Mouse (Mus musculus) NIH3T3 (cell line): ENCODE measurements around the gene Tnfsf12.
"Not testable (repeated sequence)": the region's sequence is repeated elsewhere in the genome, so short reads cannot be mapped to it uniquely, and the experiment has no call there.

Experiments used
- DNase-seq: peaks from one replicate; pipeline ENCODE4 v3.0.0-alpha.2; 2012; ENCODE audit warnings: low read depth

Gene Tnfsf12

DNA sequence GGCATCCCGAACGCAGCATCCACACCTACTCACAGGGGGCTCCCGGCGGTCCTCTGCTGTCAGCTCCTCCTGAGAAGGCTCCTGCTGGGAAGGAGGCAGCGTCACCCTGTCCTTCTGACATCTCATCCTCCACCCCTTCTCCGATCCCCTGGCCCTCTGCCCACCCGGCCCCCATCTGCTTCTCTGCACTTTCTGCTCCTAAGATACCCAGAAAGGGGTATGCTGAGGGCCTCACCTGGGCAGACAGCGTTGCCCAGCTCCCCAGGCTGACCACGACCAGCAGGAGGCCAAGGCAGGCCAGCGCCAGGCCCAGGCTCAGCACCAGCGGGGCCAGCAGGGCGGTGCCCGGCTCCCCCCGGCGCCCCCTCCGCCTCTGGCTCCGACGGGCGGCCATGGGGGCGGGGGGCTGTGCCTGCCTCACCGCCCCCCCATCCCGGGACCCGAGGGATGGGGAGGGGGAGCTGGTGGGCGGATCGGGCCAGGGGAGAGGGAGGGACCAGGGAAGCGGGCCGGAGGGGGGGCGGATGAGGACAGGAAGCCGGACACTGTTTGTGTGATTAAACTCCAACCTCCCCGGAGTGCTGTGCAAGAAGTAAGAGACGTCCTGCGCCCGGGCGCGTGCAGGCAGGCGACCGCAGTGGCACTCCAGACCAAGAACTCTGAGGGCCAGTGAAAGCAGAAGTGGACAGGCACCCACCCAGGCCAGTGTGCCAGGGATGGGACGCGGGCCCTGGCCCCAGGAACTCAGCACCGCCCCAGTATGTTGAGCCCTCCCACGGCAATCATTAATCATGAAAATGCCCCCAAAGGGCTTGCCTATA, at the start of gene Tnfsf12, which contains the start of gene Tnfsfm13:
Tnfsf12 (minus strand) TSS at position 489 of the 821 bp plus-strand sequence.
Tnfsfm13 (minus strand) TSS at position 738 of the 821 bp plus-strand sequence.
- DNase-seq, result peak; percentile 83

DNA sequence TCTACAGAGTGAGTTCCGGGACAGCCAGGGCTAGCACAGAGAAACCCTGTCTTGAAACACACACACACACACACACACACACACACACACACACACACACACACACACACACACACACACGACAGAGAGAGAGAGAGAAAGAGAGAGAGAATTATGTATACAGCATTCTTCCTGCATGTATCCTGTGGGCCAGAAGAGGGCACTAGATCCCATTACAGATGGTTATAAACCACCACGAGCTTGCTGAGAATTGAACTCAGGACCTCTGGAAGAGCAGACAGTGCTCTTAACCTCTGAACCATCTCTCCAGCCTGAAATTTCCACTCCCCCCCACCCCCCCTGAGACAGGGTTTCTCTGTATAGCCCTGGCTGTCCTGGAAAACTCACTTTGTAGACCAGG, 35.8 kb upstream of the Tnfsf12 start:
- not testable (repeated sequence) for DNase-seq

DNA sequence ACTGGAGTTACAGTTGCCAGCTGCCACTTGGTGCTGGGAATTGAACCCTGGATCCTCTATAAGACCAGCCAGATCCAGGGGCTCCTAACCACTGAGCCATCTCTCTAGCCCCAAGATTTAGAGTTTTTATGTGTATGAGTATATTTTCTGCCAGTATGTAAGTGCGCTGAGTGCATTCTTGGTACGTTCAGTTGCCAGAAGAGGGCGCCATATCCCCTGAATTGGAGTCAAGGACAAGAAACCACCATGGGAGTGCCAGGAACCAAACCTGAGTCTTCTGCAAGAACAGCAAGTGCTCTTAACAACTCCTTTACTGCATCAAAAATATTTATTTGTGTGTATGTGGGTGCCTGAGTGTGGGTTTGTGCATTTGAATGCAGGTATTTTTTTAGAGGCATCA, 33.4 kb upstream of the Tnfsf12 start:
- peak; percentile 71 for DNase-seq

DNA sequence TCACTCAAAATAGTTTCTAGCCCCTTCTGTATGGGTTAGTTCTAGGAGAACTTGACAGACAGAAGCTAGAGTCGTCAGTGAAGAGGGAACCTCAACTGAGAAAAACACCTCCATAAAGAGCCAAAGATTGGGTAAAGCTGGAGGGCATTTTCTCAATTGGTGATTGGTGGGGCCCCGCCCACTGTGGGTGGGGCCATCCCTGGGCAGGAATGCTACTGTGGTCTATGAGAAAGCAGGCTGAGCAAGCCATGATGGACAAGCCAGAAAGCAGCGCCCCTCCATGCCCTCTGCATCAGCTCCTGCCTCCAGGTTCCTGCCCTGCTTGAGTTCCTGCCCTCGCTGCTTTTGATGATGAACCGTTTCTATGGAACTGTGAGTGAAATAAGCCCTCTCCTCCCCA, 30.3 kb upstream of the Tnfsf12 start:
- DNase-seq, result peak; percentile 45

DNA sequence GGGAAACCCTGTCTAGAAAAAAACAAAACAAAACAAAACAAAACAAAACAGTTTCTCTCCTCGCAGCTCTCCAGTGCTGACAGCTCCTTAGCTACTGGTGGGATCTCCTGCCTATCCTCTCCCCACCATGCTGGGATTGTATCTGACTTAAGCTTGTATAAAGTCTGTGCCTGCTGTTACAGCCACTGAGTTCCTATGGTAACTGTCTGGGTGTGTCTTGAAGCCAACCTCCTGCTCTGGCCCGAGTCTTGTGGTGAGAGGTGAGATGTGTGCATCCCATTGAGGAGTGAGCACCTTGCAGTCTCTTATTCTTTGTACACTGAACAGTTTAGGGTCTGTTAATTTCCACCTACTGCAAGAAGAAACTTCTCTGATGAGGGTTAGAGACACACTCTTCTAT, 27.4 kb upstream of the Tnfsf12 start:
- DNase-seq, result no peak

DNA sequence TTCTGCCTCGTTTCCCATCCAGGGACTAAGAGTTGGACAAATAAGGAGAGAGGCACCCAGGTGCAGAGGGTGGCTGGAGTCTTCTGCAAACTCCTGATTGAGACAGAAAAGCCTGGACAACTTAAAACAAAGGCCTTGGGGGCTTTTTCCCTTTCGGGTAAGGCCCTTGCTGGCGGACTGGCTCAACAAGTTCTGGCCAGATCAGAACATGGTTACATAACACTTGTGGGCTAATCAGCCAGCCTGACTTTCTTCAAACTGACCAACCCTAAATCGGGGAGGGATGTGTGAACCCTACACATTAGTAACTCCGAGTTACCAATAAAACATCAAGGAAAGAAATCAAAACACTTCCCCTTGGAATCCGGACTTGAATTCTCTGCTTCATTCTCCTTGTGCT, 25.2 kb upstream of the Tnfsf12 start:
- peak; percentile 32 for DNase-seq

DNA sequence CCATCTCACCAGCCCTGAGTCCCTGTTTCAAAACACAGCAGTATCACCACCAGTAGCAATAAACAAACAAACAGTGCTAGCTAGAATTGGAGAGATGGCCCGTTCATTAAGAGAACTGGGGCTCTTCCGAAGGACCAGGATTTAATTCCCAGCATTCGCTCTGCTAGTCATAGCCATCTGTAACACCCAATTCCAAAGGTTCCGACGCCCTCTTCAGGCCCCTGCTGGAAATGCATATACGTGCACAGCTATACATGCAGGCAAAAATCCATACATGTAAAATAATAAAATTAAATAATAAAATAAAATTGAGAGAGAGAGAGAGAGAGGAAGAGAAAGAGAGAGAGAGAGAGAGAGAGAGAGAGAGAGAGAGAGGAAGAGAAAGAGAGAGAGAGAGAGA, 23.8 kb upstream of the Tnfsf12 start:
- DNase-seq, result peak; percentile 24

DNA sequence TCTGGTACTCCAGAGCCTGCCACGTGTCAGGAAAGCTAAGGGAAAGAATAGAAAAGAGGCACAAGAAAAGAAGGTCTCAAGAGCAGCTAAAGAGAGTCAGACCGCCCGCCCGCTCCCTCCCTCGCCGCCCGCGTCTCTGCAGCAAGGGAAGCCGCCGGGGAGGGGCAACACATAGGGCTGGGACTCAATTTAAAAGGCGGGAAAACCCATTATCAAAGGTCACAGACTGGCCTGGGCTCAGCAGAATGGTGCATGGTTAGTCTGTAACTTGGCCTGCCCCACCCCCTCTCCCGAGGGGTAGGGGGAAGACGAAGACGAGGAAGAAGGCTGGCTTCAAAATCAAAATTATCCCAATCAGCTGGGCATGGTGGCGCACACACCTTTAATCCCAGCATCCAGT, 23.0 kb upstream of the Tnfsf12 start:
- DNase-seq, result no peak

DNA sequence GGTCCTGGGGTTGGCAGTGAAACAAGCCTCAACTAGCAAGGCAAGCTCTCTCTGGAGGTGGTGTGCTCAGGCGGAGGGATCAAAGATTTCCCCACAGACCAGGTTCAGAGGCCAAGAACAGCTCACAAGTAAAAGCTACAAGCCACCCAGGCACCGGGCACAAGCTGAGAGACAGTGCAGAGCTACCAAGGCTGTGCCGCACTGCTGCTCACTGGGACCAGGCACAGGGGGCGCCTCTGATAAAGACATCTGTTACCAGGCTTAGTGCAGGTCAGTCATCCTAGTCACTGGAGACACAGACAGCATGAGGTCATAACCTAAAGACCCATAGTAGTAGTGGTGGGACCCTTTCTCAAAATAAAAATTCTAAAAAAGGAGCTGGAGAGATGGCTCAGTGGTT, 21.3 kb upstream of the Tnfsf12 start:
- DNase-seq, result no peak

DNA sequence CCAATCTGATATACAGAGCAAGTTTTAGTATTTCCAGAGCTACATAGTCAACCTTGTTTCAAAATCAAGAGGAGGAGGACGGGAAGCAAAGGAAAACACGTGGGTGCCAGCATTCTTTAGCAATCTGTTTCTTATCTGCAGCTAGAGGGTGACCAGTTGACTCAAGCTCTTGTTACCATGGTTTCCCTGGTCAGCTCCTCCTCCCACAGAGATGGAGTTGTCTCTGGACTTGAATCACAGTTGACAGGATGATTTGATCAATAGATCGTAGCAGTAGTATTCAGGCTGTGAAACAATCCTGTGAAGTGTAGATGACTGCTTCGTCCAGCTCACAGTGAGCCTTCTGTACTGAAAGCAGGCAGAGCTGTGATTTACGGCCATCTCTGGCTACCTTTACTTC, 20.3 kb upstream of the Tnfsf12 start:
- DNase-seq, result peak; percentile 90

DNA sequence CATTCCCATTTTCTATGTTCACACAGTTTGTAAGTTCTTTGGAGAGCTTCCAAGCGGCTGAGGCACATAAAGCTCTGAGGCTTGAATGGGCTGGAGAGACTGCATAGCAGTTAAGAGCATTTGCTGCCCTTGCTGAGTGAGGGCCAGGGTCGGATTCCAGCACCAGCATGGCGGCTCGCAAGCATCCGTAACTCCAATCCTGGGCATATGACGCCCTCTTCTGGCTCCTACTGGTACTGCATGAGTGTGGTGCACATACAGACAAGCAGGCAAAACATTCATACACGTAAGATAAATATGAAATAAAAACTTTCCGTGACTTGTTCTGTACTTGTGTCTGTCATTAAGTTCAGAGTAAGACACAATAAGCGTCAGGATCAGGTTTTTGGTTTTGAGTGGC, 19.8 kb upstream of the Tnfsf12 start:
- peak; percentile 78 for DNase-seq

DNA sequence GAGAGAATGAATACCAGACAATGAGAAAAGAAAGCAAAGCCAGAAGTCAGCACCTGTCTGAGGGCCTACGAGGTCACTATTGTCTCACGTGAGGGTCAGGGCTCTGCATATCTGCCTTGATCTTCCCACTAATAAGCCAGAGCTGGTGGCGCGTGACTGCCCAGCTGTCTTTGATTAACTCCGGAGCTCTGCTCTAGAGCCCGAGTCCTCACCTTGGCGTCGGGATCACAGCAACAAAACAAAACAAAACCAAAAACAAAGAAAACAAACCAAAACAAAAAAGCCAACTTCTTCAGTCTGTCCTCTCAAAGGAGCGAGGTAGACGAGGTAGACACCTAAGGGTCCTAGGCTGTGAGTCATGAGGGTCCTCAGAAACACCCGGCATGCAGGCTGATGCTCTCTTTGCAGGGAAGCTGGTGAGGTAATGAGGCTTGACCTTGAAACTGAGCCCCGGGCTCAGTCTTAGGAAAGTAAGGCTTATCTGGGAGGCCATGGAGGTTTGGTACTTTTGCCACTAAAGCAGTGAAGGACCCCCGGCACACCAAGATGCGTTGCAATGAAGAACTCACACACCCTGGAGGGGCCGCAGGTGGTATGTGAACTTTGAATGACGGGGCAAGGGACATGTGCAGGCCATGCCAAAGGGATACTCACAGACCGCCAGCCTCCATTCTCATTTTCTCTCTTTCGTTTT, 19.1 kb upstream of the Tnfsf12 start:
- DNase-seq, result no peak

DNA sequence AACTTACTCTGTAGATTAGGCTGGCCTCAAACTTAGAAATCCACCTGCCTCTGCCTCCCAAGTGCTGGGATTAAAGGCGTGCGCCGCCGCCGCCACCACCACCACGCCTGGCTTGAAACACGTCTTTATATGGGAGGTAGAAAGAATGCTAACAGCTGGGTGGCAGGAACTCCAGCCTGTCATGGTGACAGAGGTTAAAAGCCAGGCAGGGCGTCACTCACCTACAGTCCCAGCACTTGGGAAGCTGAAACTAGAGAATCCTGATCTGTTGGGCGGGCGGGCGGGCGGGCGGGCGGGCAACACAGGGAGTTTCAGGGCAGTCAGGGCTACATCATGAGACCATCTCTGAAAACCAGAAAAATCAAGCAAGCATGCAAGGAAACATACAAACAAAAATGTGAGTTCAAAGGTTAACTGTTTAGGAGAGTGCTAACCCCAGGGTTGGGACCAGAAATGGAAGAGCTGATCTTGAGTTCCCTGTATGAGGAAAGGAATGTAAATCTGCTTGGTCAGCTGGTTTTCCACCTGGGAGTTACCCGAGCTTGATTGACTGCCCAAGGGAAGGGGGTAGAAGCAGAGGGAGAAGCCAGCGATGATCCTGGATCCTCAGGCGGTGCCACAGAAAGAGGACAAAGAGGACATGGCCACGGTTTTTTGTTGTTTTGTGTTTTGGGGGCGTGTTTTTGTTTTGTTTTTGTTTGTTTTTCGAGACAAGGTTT, 17.5 kb upstream of the Tnfsf12 start:
- peak; percentile 22 for DNase-seq

DNA sequence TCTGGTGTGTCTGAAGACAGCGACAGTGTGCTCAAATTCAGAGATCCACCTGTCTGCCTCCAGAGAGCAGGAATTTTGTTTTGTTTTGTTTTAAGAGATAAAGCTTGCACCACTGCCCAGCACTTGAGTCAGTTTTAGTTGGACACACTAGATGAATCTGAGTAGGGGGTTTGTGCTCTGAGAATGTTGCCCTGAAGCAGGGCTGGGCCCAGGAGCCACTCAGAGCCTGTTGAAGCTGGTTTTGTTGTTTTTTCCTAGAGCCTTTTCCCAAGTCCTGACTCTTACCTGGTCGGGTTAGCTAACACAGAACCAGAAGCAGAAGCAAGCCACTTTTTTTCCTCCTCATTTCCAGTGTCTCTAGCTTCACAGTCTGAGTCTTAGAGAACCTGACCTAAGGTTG, 15.4 kb upstream of the Tnfsf12 start:
- DNase-seq, result no peak

DNA sequence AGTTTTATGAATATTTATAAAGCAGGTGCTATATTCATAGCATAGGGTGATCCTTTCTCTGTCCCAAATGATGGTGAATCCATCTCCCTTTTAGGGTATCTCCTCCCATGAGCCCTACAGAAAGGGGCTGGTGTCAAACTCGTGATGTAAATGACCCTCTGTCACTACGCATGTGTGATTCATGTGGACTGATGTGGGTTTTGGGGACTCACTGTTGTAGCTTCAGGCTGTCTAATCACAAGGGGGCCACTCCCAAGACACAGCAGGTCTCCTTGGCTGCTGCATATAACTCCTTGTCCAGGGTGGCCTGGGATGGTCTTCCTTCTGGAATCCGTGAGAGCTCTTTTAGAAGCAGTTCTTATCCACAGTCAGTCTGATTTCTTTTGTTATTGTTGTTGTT, 14.8 kb upstream of the Tnfsf12 start:
- no peak for DNase-seq

DNA sequence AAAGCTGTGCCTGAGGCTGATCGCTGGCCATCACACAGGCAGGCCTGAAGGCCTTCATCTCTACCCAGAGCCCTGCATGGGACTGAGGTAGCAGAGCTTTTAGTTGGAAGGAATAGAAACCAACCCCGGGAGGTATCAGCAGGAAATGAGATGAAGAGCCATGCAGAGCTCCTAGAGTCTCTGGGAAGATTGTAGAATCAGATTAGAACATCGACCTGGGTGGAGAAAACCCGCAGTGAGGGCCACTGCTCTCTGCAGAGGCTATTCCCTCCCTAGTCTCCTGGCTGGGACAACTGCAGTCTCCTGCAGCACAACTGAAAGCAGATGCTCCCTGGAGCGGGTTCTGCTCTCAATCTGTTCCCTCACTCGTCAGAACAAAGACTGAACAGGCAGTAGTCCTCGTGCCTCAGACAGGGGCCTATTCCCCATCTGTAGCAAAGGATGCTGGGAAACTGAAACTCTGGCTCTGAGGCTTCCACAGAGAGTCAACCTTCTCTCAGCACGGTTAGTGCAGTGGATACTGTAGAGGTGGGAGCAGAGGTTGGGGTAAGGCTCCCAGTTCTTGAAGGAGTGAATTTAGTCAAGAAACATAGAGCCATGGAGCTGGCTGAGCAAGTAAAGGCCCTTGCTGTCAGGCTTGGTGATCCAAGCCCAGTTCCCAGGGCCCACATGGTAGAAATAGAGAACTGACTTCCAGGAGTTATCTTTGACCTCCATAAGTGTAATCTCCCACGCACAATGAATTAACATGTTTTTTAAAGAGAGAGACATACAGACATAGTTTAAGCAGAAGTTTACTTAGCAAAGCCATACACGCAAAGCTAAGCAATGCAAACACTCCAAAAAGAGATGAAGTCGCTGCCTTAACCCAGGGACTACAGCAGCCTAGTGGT, 14.2 kb upstream of the Tnfsf12 start:
- peak; percentile 49 for DNase-seq

DNA sequence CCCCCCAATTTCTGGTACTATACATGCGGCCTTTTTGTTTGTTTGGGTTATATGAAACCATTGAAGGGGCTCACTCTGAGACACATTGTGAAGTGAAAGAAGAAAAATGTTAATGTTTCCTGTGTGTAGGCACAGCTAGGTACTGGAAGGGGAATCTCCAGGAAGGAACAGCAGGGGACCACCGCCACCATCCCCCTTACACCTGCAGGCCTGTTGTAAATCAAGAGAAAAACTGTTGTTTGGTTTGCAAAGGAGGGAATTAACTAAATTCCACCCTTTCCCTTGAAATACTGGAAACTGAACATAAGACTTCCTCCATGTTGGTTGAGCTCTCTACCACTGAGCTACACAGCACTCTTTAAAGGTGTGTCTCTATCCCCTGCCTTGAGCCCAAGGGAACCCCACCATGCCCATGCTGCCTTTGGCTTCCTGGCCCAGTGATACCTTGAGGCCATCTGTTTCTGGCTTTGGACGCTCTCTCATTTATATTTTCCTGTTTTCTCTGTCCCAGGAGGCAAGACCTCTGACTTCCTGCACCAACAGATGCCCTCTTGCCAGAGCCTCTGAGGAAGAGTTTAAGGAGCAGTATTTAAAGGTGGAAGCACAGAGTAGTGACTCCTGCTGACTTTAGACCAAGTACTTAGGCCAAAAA, 13.1 kb upstream of the Tnfsf12 start:
- DNase-seq, result no peak

DNA sequence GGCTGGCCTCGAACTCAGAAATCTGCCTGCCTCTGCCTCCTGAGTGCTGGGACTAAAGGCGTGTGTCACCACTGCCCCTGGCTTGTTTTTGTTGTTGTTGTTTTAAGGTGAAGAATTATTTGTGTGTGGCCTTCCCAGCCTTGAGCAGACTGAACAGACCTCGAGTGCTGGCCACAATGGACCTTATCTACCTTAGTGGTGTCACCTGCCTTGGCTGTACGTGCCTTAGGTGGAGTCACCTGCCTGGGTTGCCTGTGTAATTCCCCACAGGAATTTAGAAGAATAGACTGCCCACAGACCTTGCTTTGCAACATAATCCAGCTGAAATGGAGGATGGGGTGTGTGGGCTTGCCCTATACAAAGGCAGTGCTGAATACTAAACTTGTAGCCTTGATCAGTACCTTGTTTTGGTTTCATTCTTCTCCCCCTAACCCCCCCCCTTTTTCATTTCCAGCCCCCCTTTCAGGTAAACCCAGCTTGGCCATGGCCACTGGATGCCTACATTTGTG, 12.3 kb upstream of the Tnfsf12 start:
- DNase-seq, result no peak

DNA sequence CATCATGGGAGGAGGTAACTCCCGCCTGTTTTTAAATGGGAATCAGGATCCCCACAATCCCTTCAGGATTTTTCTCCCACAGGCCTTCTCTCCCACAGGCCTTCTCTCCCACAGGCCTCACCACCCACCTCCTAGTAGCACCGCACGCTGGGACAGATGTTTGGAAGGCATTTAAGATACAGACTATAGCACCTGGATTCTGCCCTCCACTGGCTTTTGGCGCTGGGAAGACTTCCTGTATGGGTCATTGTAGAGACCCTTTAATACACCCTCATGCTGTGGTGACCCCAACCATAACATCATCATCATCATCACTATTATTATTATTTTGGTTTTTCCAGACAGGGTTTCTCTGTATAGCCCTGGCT, 11.8 kb upstream of the Tnfsf12 start:
- no peak for DNase-seq

DNA sequence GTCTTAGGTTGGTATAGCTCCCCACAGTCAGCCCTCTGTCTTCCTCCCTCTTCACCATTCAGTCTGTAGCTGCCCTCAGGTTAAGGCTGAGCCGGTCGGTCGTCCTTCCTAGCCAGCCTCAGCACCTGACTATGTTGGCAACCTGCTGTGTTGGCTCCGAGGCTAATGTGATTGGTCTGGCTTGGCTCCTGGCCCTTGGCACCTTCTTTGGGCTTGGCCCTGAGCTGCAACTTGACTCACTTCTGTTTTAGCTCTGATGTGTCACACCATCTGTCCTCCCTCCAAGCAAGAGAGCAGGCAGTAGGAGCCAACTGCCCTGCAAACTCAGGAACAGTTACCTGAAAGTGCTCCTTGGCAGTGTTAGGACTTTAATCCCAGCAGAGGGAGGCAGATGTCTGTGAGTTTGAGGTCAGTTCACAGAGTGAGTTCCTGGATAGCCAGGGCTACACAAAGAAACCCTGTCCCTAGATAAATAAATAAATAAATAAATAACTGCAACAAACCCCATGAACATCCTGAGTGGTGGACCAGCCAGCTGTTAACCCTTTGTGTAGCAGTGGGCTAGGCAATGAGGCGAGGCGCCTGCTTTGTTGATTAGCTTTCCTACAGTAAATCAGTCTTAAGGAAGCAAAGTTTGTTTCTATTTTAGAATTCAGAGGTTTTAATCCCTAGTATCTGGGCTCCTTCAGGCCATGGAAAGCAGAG, 11.3 kb upstream of the Tnfsf12 start:
- peak; percentile 90 for DNase-seq
